Mouse (Mus musculus) CD4-positive helper T cell, adult 2 months (primary cell): Measurements from ENCODE around the gene Olfr1466.

Experiments used
- DNase-seq: peaks from one replicate; pipeline ENCODE4 v3.0.0-alpha.2; 2012; ENCODE audit warnings: low read depth, missing footprints, low spot score

Gene Olfr1466

DNA sequence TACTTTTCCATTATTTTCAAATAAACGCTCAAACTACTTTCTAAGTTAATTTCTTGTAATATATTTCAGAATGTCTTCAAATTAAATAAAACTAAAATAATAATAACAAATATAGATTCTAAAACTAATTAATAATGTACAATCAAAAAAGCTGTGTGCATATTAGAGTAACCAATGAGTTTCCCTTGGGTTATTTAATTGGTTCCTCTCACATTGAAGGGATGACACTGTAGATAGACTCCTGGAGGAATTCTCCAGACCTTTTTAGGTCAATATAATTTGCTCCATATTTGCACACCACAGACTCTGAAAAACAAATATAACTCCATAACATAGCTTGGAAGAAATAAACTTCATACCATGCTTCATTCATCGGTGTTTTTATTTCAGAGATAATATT lies at the start of gene Olfr1466:
Gene Olfr1466, plus strand, starts transcription at position 301 of the 400 bp plus-strand sequence.
- DNase-seq: no peak

DNA sequence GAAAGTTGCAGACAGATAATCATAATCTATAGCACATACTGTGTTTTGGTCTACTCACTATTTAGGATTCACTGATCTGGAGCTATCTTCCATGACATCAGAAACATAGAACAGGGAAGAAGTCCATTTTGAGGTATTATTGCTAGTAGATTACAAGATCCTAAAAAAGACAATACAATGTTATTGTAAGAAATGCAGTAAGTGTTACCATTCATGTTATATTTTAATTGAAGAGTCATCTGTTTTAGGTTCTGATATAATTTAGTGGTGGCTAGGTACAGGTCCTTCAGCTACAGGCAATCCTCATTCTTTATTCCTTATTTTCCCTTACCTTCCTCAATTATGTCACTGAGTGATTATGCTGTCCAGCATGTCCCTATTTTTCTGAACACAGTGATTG lies 23.2 kb upstream of the Olfr1466 start, which contains the start of gene Olfr1465:
Gene Olfr1465, minus strand, starts transcription at position 101 of the 400 bp plus-strand sequence.
- no peak for DNase-seq

DNA sequence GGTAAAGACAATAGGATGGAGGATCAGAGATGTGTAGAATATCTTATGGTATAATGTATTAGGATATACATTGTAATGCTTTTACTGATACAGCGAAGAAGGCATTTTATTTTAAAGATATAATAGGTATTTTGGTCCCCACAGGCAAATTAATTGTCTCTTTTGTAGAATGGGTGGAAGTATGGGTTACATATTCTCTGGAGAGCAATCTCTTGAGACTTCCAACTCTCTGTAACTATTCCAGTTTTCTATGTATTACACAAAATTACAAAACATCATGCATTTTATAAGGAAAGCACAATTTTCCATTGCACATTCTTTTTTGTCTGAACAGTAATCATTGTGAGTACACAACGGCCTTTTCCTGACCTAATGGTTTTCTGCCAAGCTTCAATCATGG lies 23.3 kb downstream of the Olfr1466 start, which contains the start of gene Olfr1467:
Gene Olfr1467, plus strand, starts transcription at position 301 of the 400 bp plus-strand sequence.
- DNase-seq: no peak
